Mouse (Mus musculus): ENCODE results near the gene Ebf1. TPM values are rescaled to one million over a fixed set of nuclear protein-coding genes. Genes with fewer than 3 reads are reported as not detected.

The Ebf1 gene
- total and polyA plus RNA-seq, 3 experiments: 0.04 TPM; not detected in 2

GRCm38 (mm10) chr11:44721976-44722375 lies 104.9 kb downstream of the Ebf1 start:
- DNase-seq (ENCODE audit: low read depth, low spot score): no peak
- Histone ChIP-seq H3K9ac (ENCODE audit: control insufficient read depth, low read depth, low read length, poor library complexity, severe bottlenecking) (no peak overlapping the region), H3K79me2 (ENCODE audit: control insufficient read depth, insufficient read depth, low read length, poor library complexity) (no peaks in the 10 kb centered on the region), H3K36me3 (ENCODE audit: control insufficient read depth in 1 of 2, insufficient read depth in 2 of 2, low read length in 2 of 2) (no peaks in the 10 kb centered on the region), H3K9me3 (replicated peaks; ENCODE audit: insufficient read depth, low read length) (no peaks in the 10 kb centered on the region), H3K27me3 (ENCODE audit: control insufficient read depth in 1 of 2, insufficient read depth in 2 of 2, low read length in 2 of 2) (no peaks in the 10 kb centered on the region), H3K27ac (ENCODE audit: control insufficient read depth, low read depth, low read length) (no peak overlapping the region), H3K4me3 (ENCODE audit: control insufficient read depth in 1 of 2, insufficient read depth in 1 of 2, low read depth in 2 of 2, low read length in 2 of 2) (no peak overlapping the region), H3K4me1 (ENCODE audit: control insufficient read depth in 1 of 2, insufficient read depth in 2 of 2, low read length in 2 of 2) (no peaks in the 10 kb centered on the region)
- no peak for TF ChIP-seq HCFC1 (IDR thresholded peaks at IDR 0.05; ENCODE audit: low read depth, low read length)
- no peak for TF ChIP-seq MAFK (IDR thresholded peaks at IDR 0.05; ENCODE audit: borderline replicate concordance, low read depth, low read length)
- no peak for TF ChIP-seq UBTF (IDR thresholded peaks at IDR 0.05; ENCODE audit: borderline replicate concordance, insufficient read depth, low read depth, low read length)
- TF ChIP-seq GABPA (IDR thresholded peaks at IDR 0.05; ENCODE audit: low read depth, low read length): no peak
- no peak for TF ChIP-seq USF2 (IDR thresholded peaks at IDR 0.05; ENCODE audit: borderline replicate concordance in 1 of 2, insufficient read depth in 1 of 2, low read depth in 1 of 2, low read length in 2 of 2)
- TF ChIP-seq MAZ (IDR thresholded peaks at IDR 0.05; ENCODE audit: low read depth, low read length): no peak
- no peak for TF ChIP-seq ETS1 (IDR thresholded peaks at IDR 0.05; ENCODE audit: low read depth, low read length)
- TF ChIP-seq EP300 (IDR thresholded peaks at IDR 0.05; ENCODE audit: low read depth in 1 of 2, low read length in 2 of 2): no peak
- no peak for TF ChIP-seq BHLHE40 (IDR thresholded peaks at IDR 0.05; ENCODE audit: borderline replicate concordance, low read depth, low read length)
- no peak for TF ChIP-seq POLR2AphosphoS2 (IDR thresholded peaks at IDR 0.05; ENCODE audit: low read length)
- no peak for TF ChIP-seq MEF2A (IDR thresholded peaks at IDR 0.05; ENCODE audit: extremely low read depth, insufficient replicate concordance, low read depth, low read length, poor library complexity, severe bottlenecking)
- TF ChIP-seq CHD1 (IDR thresholded peaks at IDR 0.05; ENCODE audit: low read depth, low read length): no peak
- no peak for TF ChIP-seq JUND (IDR thresholded peaks at IDR 0.05; ENCODE audit: low read depth, low read length)
- TF ChIP-seq NELFE (IDR thresholded peaks at IDR 0.05; ENCODE audit: low read depth, low read length): no peak
- no peak for TF ChIP-seq TCF12 (IDR thresholded peaks at IDR 0.05; ENCODE audit: low read depth, low read length)
- TF ChIP-seq ZC3H11A (IDR thresholded peaks at IDR 0.05; ENCODE audit: low read depth, low read length): no peak

GRCm38 (mm10) chr11:44723950-44724502 lies 106.9 kb downstream of the Ebf1 start:
- H3K36me3 ChIP-seq (ENCODE audit: control insufficient read depth in 1 of 2, insufficient read depth in 2 of 2, low read length in 2 of 2): no peaks in the 10 kb centered on the region
- no peak for DNase-seq (ENCODE audit: low read depth, low spot score)
- H3K9ac ChIP-seq (ENCODE audit: control insufficient read depth, low read depth, low read length, poor library complexity, severe bottlenecking): no peak overlapping the region
- TF ChIP-seq E2F4 (IDR thresholded peaks at IDR 0.05; ENCODE audit: borderline replicate concordance, low read depth, low read length): no peak
- no peak for TF ChIP-seq ZC3H11A (IDR thresholded peaks at IDR 0.05; ENCODE audit: low read depth, low read length)
- TF ChIP-seq ZMIZ1 (IDR thresholded peaks at IDR 0.05; ENCODE audit: low read depth, low read length): no peak
- TF ChIP-seq ETS1 (IDR thresholded peaks at IDR 0.05; ENCODE audit: low read depth, low read length): no peak
- no peak for TF ChIP-seq POLR2AphosphoS5 (IDR thresholded peaks at IDR 0.05; ENCODE audit: borderline replicate concordance, low read depth, low read length)
- TF ChIP-seq KAT2A (conservative IDR thresholded peaks at IDR 0.05; ENCODE audit: low read depth, low read length): no peak
- no peak for TF ChIP-seq GATA1 (IDR thresholded peaks at IDR 0.05; ENCODE audit: low read depth, low read length)
- no peaks in the 10 kb centered on the region for H3K9me3 ChIP-seq (replicated peaks; ENCODE audit: insufficient read depth, low read length)
- H3K79me2 ChIP-seq (ENCODE audit: control insufficient read depth, insufficient read depth, low read length, poor library complexity): no peaks in the 10 kb centered on the region
- no peak overlapping the region for H3K27ac ChIP-seq (ENCODE audit: control insufficient read depth, low read depth, low read length)
- no peaks in the 10 kb centered on the region for H3K27me3 ChIP-seq (ENCODE audit: control insufficient read depth in 1 of 2, insufficient read depth in 2 of 2, low read length in 2 of 2)
- no peaks in the 10 kb centered on the region for H3K4me1 ChIP-seq (ENCODE audit: control insufficient read depth in 1 of 2, insufficient read depth in 2 of 2, low read length in 2 of 2)
- H3K4me3 ChIP-seq (ENCODE audit: control insufficient read depth in 1 of 2, insufficient read depth in 1 of 2, low read depth in 2 of 2, low read length in 2 of 2): no peak overlapping the region

All from MEL (cell line).